Mouse (Mus musculus): ENCODE data around the gene Grin2d.

The Grin2d gene

GRCm38 (mm10) chr7:45809276-45810075, 68.7 kb downstream of the Grin2d start:
- DNase-seq (ENCODE audit: low read depth, low spot score) = no peak

GRCm38 (mm10) chr7:45808471-45808870, 69.7 kb downstream of the Grin2d start:
- DNase-seq (ENCODE audit: low read depth, low spot score) = no peak

GRCm38 (mm10) chr7:45805941-45806340, 72.2 kb downstream of the Grin2d start:
- no peak for DNase-seq (ENCODE audit: low read depth, low spot score)

- no peak for DNase-seq (ENCODE audit: low read depth, low spot score)
Measured at GRCm38 (mm10) chr7:45802551-45802950, 75.6 kb downstream of the Grin2d start.

GRCm38 (mm10) chr7:45801348-45801747, 76.8 kb downstream of the Grin2d start:
- peak; percentile 95 for DNase-seq (ENCODE audit: low read depth, low spot score)

GRCm38 (mm10) chr7:45800546-45801204, 77.5 kb downstream of the Grin2d start:
- DNase-seq (ENCODE audit: low read depth, low spot score) = peak; percentile 53

GRCm38 (mm10) chr7:45800001-45800400, 78.2 kb downstream of the Grin2d start:
- DNase-seq (ENCODE audit: low read depth, low spot score) = no peak

- no peak for DNase-seq (ENCODE audit: low read depth, low spot score)
Measured at GRCm38 (mm10) chr7:45798931-45799330, 79.2 kb downstream of the Grin2d start.

- DNase-seq (ENCODE audit: low read depth, low spot score) = no peak
Measured at GRCm38 (mm10) chr7:45798511-45798836, 79.7 kb downstream of the Grin2d start.

GRCm38 (mm10) chr7:45797661-45798510, 80.3 kb downstream of the Grin2d start:
- DNase-seq (ENCODE audit: low read depth, low spot score) = no peak

- no peak for DNase-seq (ENCODE audit: low read depth, low spot score)
Measured at GRCm38 (mm10) chr7:45796950-45797349, 81.2 kb downstream of the Grin2d start.

GRCm38 (mm10) chr7:45794971-45795370, 83.2 kb downstream of the Grin2d start:
- DNase-seq (ENCODE audit: low read depth, low spot score) = no peak

GRCm38 (mm10) chr7:45793969-45794585, 84.1 kb downstream of the Grin2d start:
- no peak for DNase-seq (ENCODE audit: low read depth, low spot score)

GRCm38 (mm10) chr7:45793240-45793639, 84.9 kb downstream of the Grin2d start:
- DNase-seq (ENCODE audit: low read depth, low spot score) = no peak

GRCm38 (mm10) chr7:45791756-45792490, 86.3 kb downstream of the Grin2d start:
- DNase-seq (ENCODE audit: low read depth, low spot score) = no peak

GRCm38 (mm10) chr7:45790721-45791120, 87.5 kb downstream of the Grin2d start:
- DNase-seq (ENCODE audit: low read depth, low spot score) = no peak

GRCm38 (mm10) chr7:45787642-45788041, 90.5 kb downstream of the Grin2d start:
- DNase-seq (ENCODE audit: low read depth, low spot score) = no peak

- peak; percentile 85 for DNase-seq (ENCODE audit: low read depth, low spot score)
Measured at GRCm38 (mm10) chr7:45786661-45787413, 91.3 kb downstream of the Grin2d start.

GRCm38 (mm10) chr7:45786136-45786578, 92.0 kb downstream of the Grin2d start:
- peak; percentile 86 for DNase-seq (ENCODE audit: low read depth, low spot score)
